Comparison of ENCODE assay signal across 10 mouse cellular contexts in the genomic region with DNA sequence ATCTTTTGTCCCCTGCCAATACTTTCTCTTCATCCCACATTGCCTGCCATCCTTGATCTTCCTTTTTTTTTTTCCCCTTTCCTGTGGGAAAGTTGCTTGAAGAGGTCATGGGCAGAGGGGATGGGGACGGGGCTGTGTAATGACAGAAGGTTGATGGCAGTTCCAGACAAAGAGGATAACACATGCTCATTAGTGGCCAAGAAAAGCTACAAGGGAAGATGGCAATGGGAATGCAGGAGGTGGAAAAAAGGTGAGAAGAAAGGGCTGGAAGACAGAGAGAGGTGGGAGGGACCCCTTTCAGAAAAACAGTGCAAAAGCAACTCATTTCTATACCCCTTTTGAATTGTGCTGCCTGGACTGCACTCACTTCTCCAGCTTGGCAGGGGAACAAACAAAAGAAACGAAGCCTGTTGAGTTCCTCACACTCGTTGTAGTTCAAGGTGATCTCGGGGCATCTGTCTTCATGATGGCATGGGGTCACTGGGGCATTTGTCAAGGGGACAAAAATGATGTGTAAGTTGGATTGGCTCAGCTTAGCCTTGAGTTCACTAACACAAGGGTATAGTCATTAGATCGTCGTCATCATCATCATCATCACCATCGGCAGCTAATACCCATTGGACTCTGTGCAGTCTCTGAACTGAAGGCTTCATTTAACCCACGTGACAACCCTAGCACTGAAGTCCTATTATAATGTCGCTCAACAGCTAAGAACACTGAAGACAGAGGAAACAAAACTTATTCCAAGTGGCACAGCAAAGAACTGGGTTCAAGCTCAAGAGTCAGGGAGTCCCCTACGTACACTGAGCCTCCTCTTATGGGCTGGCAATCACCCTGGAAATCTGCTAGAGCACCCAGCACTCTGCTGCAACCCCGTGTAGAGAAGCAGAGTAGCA. TPM values are rescaled to one million over a fixed set of nuclear protein-coding genes. Genes with fewer than 3 reads are reported as not detected.
A peak's percentile ranks its signal among the peaks of the same experiment; 100 is the strongest.
DNase-seq lines count a peak whose midpoint lies in the region; ATAC-seq and TF ChIP-seq lines count a peak whose summit lies in the region.
"Had no signal": no experiment of that assay in that cellular context is flagged by ENCODE, and none has a peak within 500 bp of the region (broad histone marks: within the 10 kb centered on the region; RNA-seq: fewer than 3 reads in every experiment).

No protein-coding gene starts in this region.

- H3K4me1 ChIP-seq in forebrain, embryonic 11.5 days (replicated peaks; ENCODE audit: control insufficient read depth, insufficient read depth, low read length), result peaks cover 30% of the 10 kb centered on the region
- H3K4me1 ChIP-seq in forebrain, postnatal 0 days (ENCODE audit: insufficient read depth), result peaks cover 8% of the 10 kb centered on the region; the same call in 1 of the 2 replicates
- peaks cover 39% of the 10 kb centered on the region for H3K4me1 ChIP-seq in intestine, embryonic 16.5 days (ENCODE audit: control insufficient read depth, insufficient read depth, low read length)
- peaks cover 28% of the 10 kb centered on the region for H3K4me1 ChIP-seq in neural tube, embryonic 11.5 days (ENCODE audit: control insufficient read depth, insufficient read depth, low read length)

- H3K36me3 ChIP-seq in forebrain, embryonic 11.5 days (ENCODE audit: control insufficient read depth, insufficient read depth, low read length), result peaks cover 9% of the 10 kb centered on the region
- H3K36me3 ChIP-seq in forebrain, postnatal 0 days (ENCODE audit: insufficient read depth), result peaks cover 44% of the 10 kb centered on the region
- peaks cover 17% of the 10 kb centered on the region for H3K36me3 ChIP-seq in intestine, embryonic 16.5 days (ENCODE audit: control insufficient read depth, insufficient read depth, low read length)
- peaks cover 6% of the 10 kb centered on the region for H3K36me3 ChIP-seq in neural tube, embryonic 11.5 days (ENCODE audit: control insufficient read depth, insufficient read depth, low read length)
- H3K36me3 ChIP-seq: heart, embryonic 15.5 days had no signal

- no peak overlapping the region for H3K4me3 ChIP-seq in forebrain, embryonic 11.5 days (ENCODE audit: low read depth, low read length)
- H3K4me3 ChIP-seq in forebrain, postnatal 0 days (ENCODE audit: low read depth, low read length), result no peak overlapping the region
- peak overlapping the region; percentile 33 for H3K4me3 ChIP-seq in intestine, embryonic 16.5 days (ENCODE audit: low read length)
- no peak overlapping the region for H3K4me3 ChIP-seq in neural tube, embryonic 11.5 days (ENCODE audit: low read depth, low read length)
- H3K4me3 ChIP-seq: embryonic facial prominence, embryonic 13.5 days; heart, embryonic 15.5 days had no signal

- H3K4me2 ChIP-seq in forebrain, embryonic 11.5 days (ENCODE audit: low read depth, low read length, severe bottlenecking), result peak overlapping the region; percentile 19; the same call in 1 of the 2 replicates
- H3K4me2 ChIP-seq in forebrain, postnatal 0 days (ENCODE audit: low read depth), result no peak overlapping the region
- peak overlapping the region; percentile 42 for H3K4me2 ChIP-seq in intestine, embryonic 16.5 days (ENCODE audit: low read depth, low read length)
- H3K4me2 ChIP-seq in neural tube, embryonic 11.5 days (ENCODE audit: low read depth), result peak overlapping the region; percentile 22
- H3K4me2 ChIP-seq: embryonic facial prominence, embryonic 13.5 days; heart, embryonic 15.5 days had no signal

- ATAC-seq in forebrain, embryonic 11.5 days (replicated peaks; ENCODE audit: low FRiP score), result peak; percentile 45
- no peak for ATAC-seq in forebrain, postnatal 0 days
- ATAC-seq in intestine, embryonic 16.5 days, result no peak
- peak; percentile 62 for ATAC-seq in neural tube, embryonic 11.5 days (ENCODE audit: insufficient read depth, low FRiP score, low TSS enrichment)

- no peak for DNase-seq in forebrain, embryonic 11.5 days (ENCODE audit: low spot score)
- DNase-seq in forebrain, postnatal 0 days, result no peak
- peak; percentile 68 for DNase-seq in embryo, embryonic 10.5 days (ENCODE audit: low spot score)
- peak; percentile 67 for DNase-seq in neural tube, embryonic 11.5 days (ENCODE audit: low spot score)
- no peak for DNase-seq in cerebellum, postnatal 14 days
- no peak for DNase-seq in urinary bladder, postnatal 25 days (ENCODE audit: low spot score)
- no peak for DNase-seq in urinary bladder, adult 2 months (ENCODE audit: low spot score)

- no peak overlapping the region; the same call in 1 of the 2 replicates for H3K9ac ChIP-seq in forebrain, embryonic 11.5 days (ENCODE audit: low read length)
- no peak overlapping the region for H3K9ac ChIP-seq in forebrain, postnatal 0 days
- peak overlapping the region; percentile 36; the same call in 1 of the 2 replicates for H3K9ac ChIP-seq in intestine, embryonic 16.5 days (ENCODE audit: low read depth, low read length)
- H3K9ac ChIP-seq in neural tube, embryonic 11.5 days (ENCODE audit: low read length), result peak overlapping the region; percentile 5
- H3K9ac ChIP-seq: embryonic facial prominence, embryonic 13.5 days; heart, embryonic 15.5 days had no signal

- 31% methylated on average over 11 of the region's 11 CpGs for WGBS in forebrain, embryonic 11.5 days
- 20% methylated on average over 11 of the region's 11 CpGs for WGBS in forebrain, postnatal 0 days
- 78% methylated on average over 11 of the region's 11 CpGs for WGBS in intestine, embryonic 16.5 days
- WGBS in neural tube, embryonic 11.5 days, result 32% methylated on average over 11 of the region's 11 CpGs

- H3K27ac ChIP-seq in forebrain, embryonic 11.5 days (ENCODE audit: low read depth, low read length), result peak overlapping the region; percentile 93
- no peak overlapping the region; the same call in 1 of the 2 replicates for H3K27ac ChIP-seq in forebrain, postnatal 0 days (ENCODE audit: low read depth, low read length)
- peak overlapping the region; percentile 95 for H3K27ac ChIP-seq in intestine, embryonic 16.5 days (ENCODE audit: low read length)
- peak overlapping the region; percentile 74 for H3K27ac ChIP-seq in neural tube, embryonic 11.5 days (ENCODE audit: low read depth, low read length)
- H3K27ac ChIP-seq: embryonic facial prominence, embryonic 13.5 days had no signal

- no peaks in the 10 kb centered on the region for H3K27me3 ChIP-seq in forebrain, embryonic 11.5 days (ENCODE audit: control insufficient read depth, insufficient read depth, low read length)
- H3K27me3 ChIP-seq in forebrain, postnatal 0 days (ENCODE audit: insufficient read depth, low read length), result no peaks in the 10 kb centered on the region
- H3K27me3 ChIP-seq in intestine, embryonic 16.5 days (replicated peaks; ENCODE audit: control insufficient read depth, insufficient read depth, low read length), result no peaks in the 10 kb centered on the region
- H3K27me3 ChIP-seq in neural tube, embryonic 11.5 days (ENCODE audit: control insufficient read depth, insufficient read depth, low read length), result no peaks in the 10 kb centered on the region
- H3K27me3 ChIP-seq: embryonic facial prominence, embryonic 13.5 days; heart, embryonic 15.5 days had no signal

- H3K9me3 ChIP-seq in forebrain, embryonic 11.5 days (ENCODE audit: control insufficient read depth, low read length), result no peaks in the 10 kb centered on the region
- H3K9me3 ChIP-seq in forebrain, postnatal 0 days (ENCODE audit: low read length), result no peaks in the 10 kb centered on the region
- no peaks in the 10 kb centered on the region for H3K9me3 ChIP-seq in intestine, embryonic 16.5 days (ENCODE audit: control insufficient read depth, low read length)
- H3K9me3 ChIP-seq in neural tube, embryonic 11.5 days (ENCODE audit: control insufficient read depth, low read length), result no peaks in the 10 kb centered on the region
- H3K9me3 ChIP-seq: embryonic facial prominence, embryonic 13.5 days; heart, embryonic 15.5 days had no signal

- no peak for TF ChIP-seq CTCF in forebrain, postnatal 0 days (IDR thresholded peaks at IDR 0.05; ENCODE audit: low read depth)

RNA-seq across cellular contexts. Expression of a gene that starts 11.3 kb away (rescaled TPM):
- polyA plus RNA-seq in forebrain, embryonic 11.5 days (2014; fragmentation: Nextera tagmentation; extraction: Ambion mirVana), result 39.8 and 40.2 TPM in 2 replicates
- total RNA-seq in forebrain, postnatal 0 days (2014; rRNA removed), result 43.2 and 48.8 TPM in 2 replicates
- polyA plus RNA-seq in forebrain, postnatal 0 days (2015; fragmentation: Nextera tagmentation; extraction: Ambion mirVana), result 20.6 and 21.2 TPM in 2 replicates
- 9.9 and 11.1 TPM in 2 replicates for polyA plus RNA-seq in intestine, embryonic 16.5 days (2015; fragmentation: Nextera tagmentation; extraction: Ambion mirVana)
- 60.1 and 71.8 TPM in 2 replicates for polyA plus RNA-seq in neural tube, embryonic 11.5 days (2014; fragmentation: Nextera tagmentation; extraction: Ambion mirVana)
- polyA plus RNA-seq in urinary bladder, adult 2 months (2012; rRNA removed), result 12.6 and 16.8 TPM in 2 replicates

RNA-seq across cellular contexts. Expression of a gene that starts 29.3 kb away (rescaled TPM):
- polyA plus RNA-seq in forebrain, embryonic 11.5 days (2014; fragmentation: Nextera tagmentation; extraction: Ambion mirVana), result 0.28 and 0.41 TPM in 2 replicates
- 3.2 and 3.5 TPM in 2 replicates for total RNA-seq in forebrain, postnatal 0 days (2014; rRNA removed)
- polyA plus RNA-seq in forebrain, postnatal 0 days (2015; fragmentation: Nextera tagmentation; extraction: Ambion mirVana), result 0.63 and 1.1 TPM in 2 replicates
- polyA plus RNA-seq in intestine, embryonic 16.5 days (2015; fragmentation: Nextera tagmentation; extraction: Ambion mirVana), result 0.97 and 1.0 TPM in 2 replicates
- polyA plus RNA-seq in neural tube, embryonic 11.5 days (2014; fragmentation: Nextera tagmentation; extraction: Ambion mirVana), result 1.1 and 1.2 TPM in 2 replicates
- polyA plus RNA-seq in urinary bladder, adult 2 months (2012; rRNA removed), result 11.6 and 15.2 TPM in 2 replicates

RNA-seq across cellular contexts. Expression of a gene that starts 55.6 kb away (rescaled TPM):
- 25.0 and 28.7 TPM in 2 replicates for polyA plus RNA-seq in forebrain, embryonic 11.5 days (2014; fragmentation: Nextera tagmentation; extraction: Ambion mirVana)
- 4.3 and 4.4 TPM in 2 replicates for total RNA-seq in forebrain, postnatal 0 days (2014; rRNA removed)
- 2.9 and 3.2 TPM in 2 replicates for polyA plus RNA-seq in forebrain, postnatal 0 days (2015; fragmentation: Nextera tagmentation; extraction: Ambion mirVana)
- polyA plus RNA-seq in intestine, embryonic 16.5 days (2015; fragmentation: Nextera tagmentation; extraction: Ambion mirVana), result 16.2 and 16.3 TPM in 2 replicates
- polyA plus RNA-seq in neural tube, embryonic 11.5 days (2014; fragmentation: Nextera tagmentation; extraction: Ambion mirVana), result 22.5 and 24.5 TPM in 2 replicates
- polyA plus RNA-seq in urinary bladder, adult 2 months (2012; rRNA removed), result 5.8 and 6.2 TPM in 2 replicates

Comparison
In these comparisons a context has a peak if more than half of its experiments do, and no peak if none do; other contexts are left out.
1. ATAC-seq: peak in forebrain, embryonic 11.5 days (single experiment) and neural tube, embryonic 11.5 days (single experiment); none in forebrain, postnatal 0 days (single experiment) and intestine, embryonic 16.5 days (single experiment).
2. DNase-seq: peak in embryo, embryonic 10.5 days (single experiment) and neural tube, embryonic 11.5 days (single experiment); none in forebrain, embryonic 11.5 days (single experiment), forebrain, postnatal 0 days (single experiment), cerebellum, postnatal 14 days (0 of 2), urinary bladder, postnatal 25 days (single experiment) and urinary bladder, adult 2 months (single experiment).
3. H3K9ac ChIP-seq: peak in intestine, embryonic 16.5 days (single experiment) and neural tube, embryonic 11.5 days (single experiment); none in forebrain, embryonic 11.5 days (single experiment) and forebrain, postnatal 0 days (single experiment).